Comparison of ENCODE assay signal across 8 mouse cellular contexts in genomic region chr4:45296662-45297564, GRCm38 (mm10). TPM values are rescaled to one million over a fixed set of nuclear protein-coding genes. Genes with fewer than 3 reads are reported as not detected.
A peak's percentile ranks its signal among the peaks of the same experiment; 100 is the strongest.
DNase-seq lines count a peak whose midpoint lies in the region; ATAC-seq and TF ChIP-seq lines count a peak whose summit lies in the region.

Trmt10b (plus strand) TSS chr4:45297127.

- H3K4me3 ChIP-seq in intestine, postnatal 0 days (ENCODE audit: low read depth, low read length): peak within 1 kb of the TSS; percentile 90
- peak within 1 kb of the TSS; percentile 72 for H3K4me3 ChIP-seq in midbrain, embryonic 10.5 days

- DNase-seq in ovary, postnatal 14 days (ENCODE audit: low spot score): peak; percentile 38
- no peak for DNase-seq in ovary, adult 18-20 months (ENCODE audit: low spot score)
- DNase-seq in embryo, embryonic 10.5 days (ENCODE audit: low spot score): peak; percentile 94
- peak; percentile 61 for DNase-seq in gastrocnemius, postnatal 14 days
- peak; percentile 66 to 68 for DNase-seq in left cerebral cortex, postnatal 36 days (ENCODE audit: low spot score in 2 of 2)
- DNase-seq in midbrain, embryonic 10.5 days (ENCODE audit: low spot score): peak; percentile 59
- DNase-seq in spleen, adult 18-20 months: peak; percentile 51 to 73

- H3K36me3 ChIP-seq in intestine, postnatal 0 days (ENCODE audit: control insufficient read depth, insufficient read depth): peaks cover 18% of the 10 kb centered on the region; the same call in 1 of the 2 replicates
- H3K36me3 ChIP-seq in midbrain, embryonic 10.5 days: peaks cover 18% of the 10 kb centered on the region

- H3K27me3 ChIP-seq in intestine, postnatal 0 days (replicated peaks; ENCODE audit: control insufficient read depth, insufficient read depth, low read length): no peaks in the 10 kb centered on the region
- no peaks in the 10 kb centered on the region for H3K27me3 ChIP-seq in midbrain, embryonic 10.5 days (ENCODE audit: low read depth, poor library complexity, severe bottlenecking)

- H3K4me1 ChIP-seq in intestine, postnatal 0 days (replicated peaks; ENCODE audit: control insufficient read depth, insufficient read depth, low read length): peaks cover 6% of the 10 kb centered on the region; the same call in 1 of the 2 replicates
- H3K4me1 ChIP-seq in midbrain, embryonic 10.5 days: peaks cover 6% of the 10 kb centered on the region

- H3K9ac ChIP-seq in intestine, postnatal 0 days (ENCODE audit: low read depth, low read length): peak within 1 kb of the TSS; percentile 64

- no peak for TF ChIP-seq CTCF in intestine, postnatal 0 days (IDR thresholded peaks at IDR 0.05; ENCODE audit: low read depth)

- intact Hi-C loops in gastrocnemius, postnatal 14 days (cut with DNase I; ENCODE audit: low total_unique reads): no loop called here
- intact Hi-C loops in left cerebral cortex, postnatal 36 days (cut with DNase I): no loop called here

- H3K27ac ChIP-seq in intestine, postnatal 0 days (ENCODE audit: low read depth, low read length): no peak within 1 kb of the TSS
- peak within 1 kb of the TSS; percentile 71 for H3K27ac ChIP-seq in midbrain, embryonic 10.5 days (replicated peaks)

- no peaks in the 10 kb centered on the region for H3K9me3 ChIP-seq in intestine, postnatal 0 days (ENCODE audit: control insufficient read depth)
- H3K9me3 ChIP-seq in midbrain, embryonic 10.5 days (replicated peaks): no peaks in the 10 kb centered on the region

- WGBS in intestine, postnatal 0 days: 15% methylated on average over 27 of the region's 27 CpGs
- 22% methylated on average over 27 of the region's 27 CpGs for WGBS in midbrain, embryonic 10.5 days

- H3K4me2 ChIP-seq in intestine, postnatal 0 days (replicated peaks; ENCODE audit: low read depth): peak within 1 kb of the TSS; percentile 82

- ATAC-seq in intestine, postnatal 0 days: peak; percentile 77

RNA-seq across cellular contexts. Expression of gene Trmt10b, which starts in this region (rescaled TPM):
- 1 to 10 TPM; 3.1 to 4.9 TPM for total RNA-seq in gastrocnemius, postnatal 14 days (2021)
- 8.6 and 11.0 TPM in 2 replicates for polyA plus RNA-seq in intestine, postnatal 0 days (2015; fragmentation: Nextera tagmentation; extraction: Ambion mirVana)
- total RNA-seq in left cerebral cortex, postnatal 36 days (2021): 10 to 100 TPM; 15.0 to 17.8 TPM
- polyA plus RNA-seq in midbrain, embryonic 10.5 days (2016; fragmentation: Nextera tagmentation; extraction: Ambion mirVana): 19.3 and 20.7 TPM in 2 replicates
